Mouse (Mus musculus) lung, embryonic 16.5 days (tissue): ENCODE results near the gene Prkaa1. TPM values are rescaled to one million over a fixed set of nuclear protein-coding genes. Genes with fewer than 3 reads are reported as not detected.

Source experiments
- ATAC-seq: fragments of 200-750 bp; cut with Nextera tagmentation; 2 replicates; pipeline ENCODE4 v1.8.0; 2017; ENCODE audit warnings: low read depth, mild to moderate bottlenecking, moderate library complexity
- H3K27ac ChIP-seq: fragments of 300-500 bp; sonication (generic); 2 replicates; pipeline ENCODE4 v1.5.1; 2014; ENCODE audit warnings: mild to moderate bottlenecking, control low read depth, low read length
- H3K27me3 ChIP-seq: fragments of 300-500 bp; sonication (generic); 2 replicates; pipeline ENCODE4 v1.6.1; 2014; ENCODE audit warnings: low read depth, low read length, mixed read lengths; ENCODE audit not compliant: control insufficient read depth, insufficient read depth
- H3K36me3 ChIP-seq: fragments of 300-500 bp; sonication (generic); 2 replicates; pipeline ENCODE4 v1.6.1; 2014; ENCODE audit warnings: low read length; ENCODE audit not compliant: control insufficient read depth, insufficient read depth
- H3K4me1 ChIP-seq: fragments of 300-500 bp; sonication (generic); replicated peaks from 2 replicates; pipeline ENCODE4 v1.6.1; 2014; ENCODE audit warnings: low read length, mixed read lengths; ENCODE audit not compliant: control insufficient read depth, insufficient read depth
- H3K4me2 ChIP-seq: fragments of 300-500 bp; sonication (generic); 2 replicates; pipeline ENCODE4 v1.6.1; 2014; ENCODE audit warnings: low read depth, low read length, control low read depth
- H3K4me3 ChIP-seq: fragments of 300-500 bp; sonication (generic); 2 replicates; pipeline ENCODE4 v1.5.1; 2014; ENCODE audit warnings: mild to moderate bottlenecking, low read length, control low read depth
- H3K9ac ChIP-seq: fragments of 300-500 bp; sonication (generic); 2 replicates; pipeline ENCODE4 v1.6.1; 2014; ENCODE audit warnings: low read length, control low read depth
- H3K9me3 ChIP-seq: fragments of 300-500 bp; sonication (generic); 2 replicates; pipeline ENCODE4 v1.6.1; 2016; ENCODE audit warnings: low read length; ENCODE audit not compliant: control insufficient read depth
- WGBS: fragments of 180-500 bp; shearing (Covaris S2); extraction: QIAGEN DNeasy Blood & Tissue Kit; methylation state at CpG from one replicate; pipeline ENCODE4 v1.1.7; 2014; 5-methylcytosine and 5-hydroxymethylcytosine counted together
- polyA plus RNA-seq: library from polyadenylated mRNA; unstranded; fragments of >200 nt; fragmentation: Nextera tagmentation; extraction: Ambion mirVana; gene quantifications from 2 replicates; pipeline ENCODE4 v1.2.1, GENCODE M21; 2015

Prkaa1 gene
- 19.8 and 21.0 TPM in 2 replicates for polyA plus RNA-seq

DNA sequence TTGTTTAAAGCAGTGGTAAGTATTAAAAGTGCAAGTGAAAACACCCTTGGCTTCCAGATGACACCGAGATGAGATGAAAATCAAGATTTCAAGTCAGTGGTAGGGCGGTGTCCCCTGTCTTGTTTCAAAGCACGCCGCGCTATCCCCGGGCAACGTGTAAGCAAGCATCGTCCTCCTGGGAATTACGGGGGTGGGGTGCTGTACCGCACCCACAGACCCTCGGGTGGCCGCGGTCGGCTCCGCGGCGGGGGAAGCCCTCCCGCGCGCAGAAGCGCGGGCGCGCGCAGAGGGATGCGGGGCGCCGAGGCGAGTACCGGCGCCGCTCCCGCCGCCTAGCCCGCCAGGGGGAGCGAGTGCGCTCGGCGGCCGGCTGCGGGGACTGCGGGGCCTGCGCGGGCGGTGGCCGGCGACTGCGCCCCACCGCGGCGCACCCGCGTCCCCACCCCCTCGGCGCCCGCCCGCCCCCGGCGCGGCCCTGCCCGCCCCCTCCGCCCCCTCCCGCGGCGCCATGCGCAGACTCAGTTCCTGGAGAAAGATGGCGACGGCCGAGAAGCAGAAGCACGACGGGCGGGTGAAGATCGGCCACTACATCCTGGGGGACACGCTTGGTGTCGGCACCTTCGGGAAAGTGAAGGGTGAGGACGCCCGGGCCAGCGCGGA is at the start of gene Prkaa1:
TSS of gene Prkaa1 (plus strand) at position 501 of the 660 bp plus-strand sequence.
- Histone ChIP-seq H3K9ac (peak within 1 kb of the TSS; percentile 91), H3K36me3 (no peaks in the 10 kb centered on the region), H3K4me1 (peaks cover 11% of the 10 kb centered on the region), H3K4me3 (peak within 1 kb of the TSS; percentile 94), H3K4me2 (peak within 1 kb of the TSS; percentile 71), H3K27ac (peak within 1 kb of the TSS; percentile 89), H3K27me3 (no peaks in the 10 kb centered on the region), H3K9me3 (no peaks in the 10 kb centered on the region)
- under 1% methylated on average over 32 of the region's 80 CpGs for WGBS
- ATAC-seq, result peak; percentile 98

DNA sequence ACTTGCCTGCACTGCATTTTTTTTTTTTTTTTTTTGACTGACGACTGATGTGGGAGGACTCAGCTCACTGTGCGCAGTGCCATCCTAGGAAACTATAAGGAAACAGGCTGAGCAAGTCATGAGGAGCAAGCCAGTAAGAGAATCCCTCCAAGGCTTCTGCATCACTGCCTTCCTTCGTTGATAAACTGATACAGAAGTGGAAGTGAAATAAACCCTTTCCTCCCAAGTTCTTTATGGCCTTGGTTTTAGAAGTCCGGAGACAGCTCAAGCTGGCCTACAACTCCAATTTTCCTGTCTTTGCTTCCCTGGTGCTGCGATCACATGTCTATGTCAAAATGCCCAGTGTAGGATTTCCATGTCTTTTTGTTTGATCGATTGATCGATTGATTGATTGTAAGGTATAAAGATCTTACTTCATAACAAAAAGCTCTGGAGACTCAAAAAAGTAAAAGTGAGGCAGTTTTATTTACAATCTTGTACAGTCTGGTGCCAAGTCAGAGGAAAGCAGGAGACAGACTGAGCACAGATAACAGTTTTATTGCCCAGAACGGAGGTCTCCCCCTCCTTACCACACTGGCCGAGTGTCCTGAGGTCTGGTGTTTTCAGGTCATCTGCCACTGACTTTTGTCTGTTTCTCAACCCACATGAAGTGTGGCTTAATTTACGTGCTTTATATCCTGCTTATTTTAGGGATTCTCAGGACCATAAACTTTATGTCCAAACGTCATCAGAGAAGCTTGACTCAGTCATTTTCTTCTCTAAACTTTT is 47.9 kb upstream of the Prkaa1 start:
- ATAC-seq, result no peak
- WGBS, result 76% methylated on average over 11 of the region's 11 CpGs
- H3K9me3 ChIP-seq, result no peaks in the 10 kb centered on the region

DNA sequence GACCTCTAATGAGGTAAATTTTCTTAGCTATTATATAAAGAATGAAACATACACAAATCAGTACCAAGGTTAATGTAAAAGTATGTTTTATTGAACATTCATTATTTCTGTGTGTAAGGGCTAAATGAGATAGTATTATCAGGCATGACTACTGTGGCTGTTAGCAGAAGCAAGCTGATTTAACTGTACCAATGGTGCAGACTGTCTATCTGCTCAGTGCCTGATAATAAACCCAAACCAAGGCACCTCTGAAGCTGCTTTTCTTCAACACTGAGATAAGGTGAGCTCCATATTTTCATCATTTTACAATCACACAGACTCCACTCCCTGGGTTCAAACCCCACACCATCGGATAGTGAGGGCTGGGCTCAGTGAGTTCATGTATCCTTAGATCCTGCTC is 46.3 kb upstream of the Prkaa1 start:
- no peaks in the 10 kb centered on the region for H3K36me3 ChIP-seq
- no peaks in the 10 kb centered on the region for H3K27me3 ChIP-seq
- H3K9me3 ChIP-seq, result no peaks in the 10 kb centered on the region
- H3K9ac ChIP-seq, result no peak overlapping the region
- no peaks in the 10 kb centered on the region for H3K4me1 ChIP-seq
- no peak for ATAC-seq
- no peak overlapping the region for H3K4me2 ChIP-seq
- no peak overlapping the region for H3K27ac ChIP-seq
- H3K4me3 ChIP-seq, result no peak overlapping the region
- whole genome bisulfite sequencing, result 97% methylated on average over 1 of the region's 1 CpGs

More for the DNA sequence above, 47.9 kb upstream of the Prkaa1 start:
- Histone ChIP-seq H3K27me3 (no peaks in the 10 kb centered on the region), H3K4me2 (no peak overlapping the region), H3K36me3 (no peaks in the 10 kb centered on the region), H3K4me3 (no peak overlapping the region), H3K9ac (no peak overlapping the region), H3K27ac (no peak overlapping the region), H3K4me1 (no peaks in the 10 kb centered on the region)

DNA sequence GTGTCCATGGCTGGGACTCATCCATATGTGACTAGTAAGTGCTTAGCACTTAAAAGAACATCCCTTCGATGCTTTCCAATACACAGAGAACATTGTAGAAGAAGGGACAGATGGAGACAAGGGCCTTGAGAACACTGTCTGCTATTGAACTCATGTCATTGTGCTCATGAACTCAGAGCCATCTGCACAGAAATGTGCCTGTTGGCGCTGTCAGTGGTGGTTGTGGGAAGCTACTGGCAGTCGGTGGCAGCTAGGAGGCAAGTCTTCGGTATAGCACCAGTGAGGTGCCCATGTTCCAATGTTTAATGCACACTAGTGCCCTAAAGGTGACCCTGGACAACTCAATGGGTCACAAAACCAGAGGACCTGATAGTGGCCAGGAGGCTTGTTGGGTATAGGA is 41.3 kb upstream of the Prkaa1 start:
- H3K9me3 ChIP-seq, result no peaks in the 10 kb centered on the region
- ATAC-seq, result no peak
- H3K27me3 ChIP-seq, result no peaks in the 10 kb centered on the region
- no peak overlapping the region for H3K4me2 ChIP-seq
- no peaks in the 10 kb centered on the region for H3K36me3 ChIP-seq
- no peak overlapping the region for H3K9ac ChIP-seq
- WGBS, result 95% methylated on average over 4 of the region's 4 CpGs
- H3K27ac ChIP-seq, result no peak overlapping the region
- H3K4me1 ChIP-seq, result no peaks in the 10 kb centered on the region
- no peak overlapping the region for H3K4me3 ChIP-seq

DNA sequence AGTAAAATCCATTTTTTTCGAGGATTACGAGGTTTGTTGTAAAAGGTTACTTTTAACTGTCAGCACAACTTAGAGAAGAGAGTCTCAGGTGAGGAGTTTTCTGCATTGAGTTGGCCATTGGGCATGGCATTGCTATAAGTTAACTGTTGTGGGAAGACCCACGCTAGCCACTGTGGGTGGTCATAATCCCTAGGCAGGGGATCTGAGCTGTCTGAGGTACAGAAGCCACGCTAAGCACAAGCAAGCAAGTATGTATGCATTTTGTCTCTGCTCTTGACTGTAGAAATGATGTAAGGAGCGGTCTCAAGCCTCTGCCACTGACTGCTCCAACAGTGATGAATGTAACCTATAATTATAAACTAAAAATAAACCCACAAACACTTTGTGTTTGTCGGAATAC is 37.8 kb upstream of the Prkaa1 start:
- no peak overlapping the region for H3K27ac ChIP-seq
- 77% methylated on average over 6 of the region's 6 CpGs for WGBS
- H3K9me3 ChIP-seq, result no peaks in the 10 kb centered on the region
- no peaks in the 10 kb centered on the region for H3K36me3 ChIP-seq
- no peak overlapping the region for H3K9ac ChIP-seq
- no peaks in the 10 kb centered on the region for H3K27me3 ChIP-seq
- ATAC-seq, result no peak
- no peak overlapping the region for H3K4me3 ChIP-seq
- no peak overlapping the region for H3K4me2 ChIP-seq
- no peaks in the 10 kb centered on the region for H3K4me1 ChIP-seq

DNA sequence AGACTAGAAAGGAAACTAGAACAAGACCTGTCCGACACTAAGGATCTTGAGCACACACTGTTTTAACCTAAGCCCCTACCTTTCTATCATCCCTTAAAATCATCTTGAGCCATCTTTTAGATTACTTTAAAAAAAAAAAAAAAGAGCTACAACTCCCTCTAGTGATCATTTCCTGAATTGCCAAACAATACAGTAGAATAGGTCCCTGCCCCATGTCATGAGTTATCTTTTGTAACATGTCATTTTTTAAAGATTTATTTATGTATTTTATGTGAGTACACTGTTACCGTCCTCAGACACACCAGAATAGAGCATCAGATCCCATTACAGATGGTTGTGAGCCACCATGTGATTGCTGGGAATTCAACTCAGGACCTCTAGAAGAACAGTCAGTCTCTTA is 37.4 kb upstream of the Prkaa1 start:
- Histone ChIP-seq H3K36me3 (no peaks in the 10 kb centered on the region), H3K27me3 (no peaks in the 10 kb centered on the region), H3K4me1 (no peaks in the 10 kb centered on the region), H3K9me3 (no peaks in the 10 kb centered on the region), H3K4me2 (no peak overlapping the region), H3K9ac (no peak overlapping the region), H3K4me3 (no peak overlapping the region), H3K27ac (no peak overlapping the region)
- 36% methylated on average over 2 of the region's 2 CpGs for WGBS
- no peak for ATAC-seq

DNA sequence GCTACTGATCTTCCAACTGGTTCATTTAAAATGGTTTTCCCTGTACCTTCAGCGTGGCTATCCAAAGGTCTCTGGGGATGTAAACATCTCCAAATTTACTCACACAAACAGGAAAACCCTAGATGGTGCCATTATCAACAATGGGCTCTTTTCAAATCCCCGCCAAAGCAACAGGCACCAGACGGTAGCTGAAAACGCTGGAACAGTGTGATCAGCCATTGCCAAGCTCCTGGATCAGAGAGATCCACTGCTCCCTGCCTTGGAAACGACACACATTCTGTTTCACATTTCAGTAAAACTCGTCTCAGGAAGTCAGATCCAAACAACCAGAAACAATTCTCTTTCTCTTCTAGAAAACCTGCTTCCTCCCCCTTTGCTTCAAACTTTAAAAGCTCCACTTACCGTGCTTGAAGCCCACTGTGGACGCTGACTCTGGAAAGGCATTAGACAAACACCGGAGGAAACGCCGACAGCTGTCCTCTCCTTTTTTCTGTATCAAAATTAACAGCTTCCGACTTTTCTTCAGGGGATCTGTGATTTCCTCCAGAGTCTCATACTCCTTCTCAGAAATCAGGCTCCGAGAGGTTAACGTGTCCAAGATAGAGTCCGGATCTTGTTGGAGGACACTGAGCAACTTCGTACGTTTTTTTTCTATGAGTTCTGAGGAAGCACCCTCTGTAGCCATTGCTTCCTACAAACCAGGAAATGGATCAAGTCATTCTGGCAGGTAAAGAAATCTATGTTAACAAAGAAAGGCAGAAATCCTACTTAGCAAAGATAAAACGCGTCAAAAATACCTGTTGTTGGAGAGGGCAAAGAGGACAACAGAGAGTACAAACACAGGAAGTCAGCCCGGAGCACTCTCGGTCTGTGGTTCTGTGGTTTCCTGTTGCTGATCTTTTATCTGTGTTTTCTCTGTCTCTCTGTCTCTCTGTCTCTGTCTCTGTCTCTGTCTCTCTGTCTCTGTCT is 35.7 kb upstream of the Prkaa1 start, which contains the start of gene Card6:
TSS of gene Card6 (minus strand) at position 854 of the 969 bp plus-strand sequence.
- H3K4me3 ChIP-seq, result peak within 1 kb of the TSS; percentile 48
- ATAC-seq, result no peak
- no peaks in the 10 kb centered on the region for H3K4me1 ChIP-seq
- H3K27ac ChIP-seq, result peak within 1 kb of the TSS; percentile 77
- no peaks in the 10 kb centered on the region for H3K27me3 ChIP-seq
- H3K4me2 ChIP-seq, result peak within 1 kb of the TSS; percentile 42
- peak within 1 kb of the TSS; percentile 61 for H3K9ac ChIP-seq
- WGBS, result 36% methylated on average over 21 of the region's 21 CpGs
- H3K9me3 ChIP-seq, result no peaks in the 10 kb centered on the region
- H3K36me3 ChIP-seq, result no peaks in the 10 kb centered on the region

DNA sequence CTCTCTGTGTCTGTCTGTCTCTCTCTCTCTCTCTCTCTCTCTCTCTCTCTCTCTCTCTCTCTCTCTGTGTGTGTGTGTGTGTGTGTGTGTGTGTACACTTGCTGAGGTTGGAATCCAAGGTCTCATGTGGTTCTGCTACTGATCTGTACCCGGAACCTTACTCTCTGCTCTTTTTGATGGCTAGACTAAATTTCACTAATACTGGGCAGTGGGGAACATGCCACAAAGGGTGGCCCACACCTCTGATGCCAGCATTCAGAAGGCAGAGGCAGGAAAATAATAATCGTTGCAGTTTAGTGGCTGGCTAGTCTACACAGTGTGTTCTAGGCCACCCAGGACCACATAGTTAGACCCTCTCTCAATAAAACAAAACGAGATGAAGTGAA is 35.0 kb upstream of the Prkaa1 start:
- Histone ChIP-seq H3K4me3 (peak overlapping the region; percentile 48; the same call in 1 of the 2 replicates), H3K27me3 (no peaks in the 10 kb centered on the region), H3K4me1 (no peaks in the 10 kb centered on the region), H3K9ac (no peak overlapping the region; the same call in 1 of the 2 replicates), H3K9me3 (no peaks in the 10 kb centered on the region), H3K4me2 (peak overlapping the region; percentile 42), H3K36me3 (no peaks in the 10 kb centered on the region), H3K27ac (no peak overlapping the region)
- WGBS, result 71% methylated on average over 3 of the region's 3 CpGs
- ATAC-seq, result no peak
